Mouse (Mus musculus): Measurements from ENCODE around the gene Plekhm3.
A peak's percentile ranks its signal among the peaks of the same experiment; 100 is the strongest.

The Plekhm3 gene

GRCm38 (mm10) chr1:64876276-64876675, 80.3 kb downstream of the Plekhm3 start:
- peak; percentile 23 for DNase-seq (ENCODE audit: low read depth, low spot score)

GRCm38 (mm10) chr1:64875712-64876111, 80.9 kb downstream of the Plekhm3 start:
- no peak for DNase-seq (ENCODE audit: low read depth, low spot score)

GRCm38 (mm10) chr1:64875156-64875555, 81.5 kb downstream of the Plekhm3 start:
- no peak for DNase-seq (ENCODE audit: low read depth, low spot score)

GRCm38 (mm10) chr1:64871956-64872355, 84.7 kb downstream of the Plekhm3 start:
- DNase-seq (ENCODE audit: low read depth, low spot score) = no peak

GRCm38 (mm10) chr1:64867684-64868083, 88.9 kb downstream of the Plekhm3 start:
- no peak for DNase-seq (ENCODE audit: low read depth, low spot score)

- no peak for DNase-seq (ENCODE audit: low read depth, low spot score)
Measured at GRCm38 (mm10) chr1:64866140-64866539, 90.5 kb downstream of the Plekhm3 start.

GRCm38 (mm10) chr1:64860235-64860920, 96.2 kb downstream of the Plekhm3 start:
- no peak for DNase-seq (ENCODE audit: low read depth, low spot score)

- no peak for DNase-seq (ENCODE audit: low read depth, low spot score)
Measured at GRCm38 (mm10) chr1:64859826-64860225, 96.8 kb downstream of the Plekhm3 start.

GRCm38 (mm10) chr1:64854835-64855234, 101.8 kb downstream of the Plekhm3 start:
- DNase-seq (ENCODE audit: low read depth, low spot score) = no peak

GRCm38 (mm10) chr1:64853738-64854730, 102.6 kb downstream of the Plekhm3 start:
- DNase-seq (ENCODE audit: low read depth, low spot score) = no peak

- DNase-seq (ENCODE audit: low read depth, low spot score) = no peak
Measured at GRCm38 (mm10) chr1:64853244-64853643, 103.4 kb downstream of the Plekhm3 start.

GRCm38 (mm10) chr1:64852272-64852671, 104.4 kb downstream of the Plekhm3 start:
- no peak for DNase-seq (ENCODE audit: low read depth, low spot score)

GRCm38 (mm10) chr1:64850345-64850744, 106.3 kb downstream of the Plekhm3 start:
- DNase-seq (ENCODE audit: low read depth, low spot score) = no peak

- DNase-seq (ENCODE audit: low read depth, low spot score) = no peak
Measured at GRCm38 (mm10) chr1:64848996-64849395, 107.6 kb downstream of the Plekhm3 start.

GRCm38 (mm10) chr1:64848081-64848480, 108.5 kb downstream of the Plekhm3 start:
- no peak for DNase-seq (ENCODE audit: low read depth, low spot score)

GRCm38 (mm10) chr1:64847565-64847964, 109.1 kb downstream of the Plekhm3 start:
- DNase-seq (ENCODE audit: low read depth, low spot score) = peak; percentile 50

- DNase-seq (ENCODE audit: low read depth, low spot score) = no peak
Measured at GRCm38 (mm10) chr1:64844978-64845377, 111.6 kb downstream of the Plekhm3 start.

- no peak for DNase-seq (ENCODE audit: low read depth, low spot score)
Measured at GRCm38 (mm10) chr1:64843900-64844616, 112.6 kb downstream of the Plekhm3 start.

- no peak for DNase-seq (ENCODE audit: low read depth, low spot score)
Measured at GRCm38 (mm10) chr1:64840930-64841329, 115.7 kb downstream of the Plekhm3 start.

GRCm38 (mm10) chr1:64836584-64836983, 120.0 kb downstream of the Plekhm3 start:
- no peak for DNase-seq (ENCODE audit: low read depth, low spot score)

GRCm38 (mm10) chr1:64836114-64836513, 120.5 kb downstream of the Plekhm3 start:
- no peak for DNase-seq (ENCODE audit: low read depth, low spot score)

GRCm38 (mm10) chr1:64831552-64831951, 125.1 kb downstream of the Plekhm3 start:
- no peak for DNase-seq (ENCODE audit: low read depth, low spot score)
